Mouse (Mus musculus) megakaryocyte, adult 5-6 weeks (primary cell): ENCODE results near the gene H2afj. TPM values are rescaled to one million over a fixed set of nuclear protein-coding genes. Genes with fewer than 3 reads are reported as not detected.
A peak's percentile ranks its signal among the peaks of the same experiment; 100 is the strongest.

Source experiments
- ATAC-seq: 2 replicates; pipeline ENCODE4 v1.8.0; 2016; ENCODE audit warnings: mild to moderate bottlenecking, inconsistent platforms; ENCODE audit not compliant: poor library complexity, severe bottlenecking
- total RNA-seq, 2 experiments: library from RNA; stranded (forward) in 1 of 2; stranded (reverse) in 1 of 2; fragments of 153-499, 151-499 nt in 1 of 2; fragments of 221-1000, 200-1000 nt in 1 of 2; gene quantifications; 2 replicates each; pipeline versions ENCODE4 v1.2.3 to v1.2.4; 2015 to 2017

H2afj gene
- total RNA-seq, 2 experiments from 2014 or later = 48.4 to 62.1 TPM

DNA sequence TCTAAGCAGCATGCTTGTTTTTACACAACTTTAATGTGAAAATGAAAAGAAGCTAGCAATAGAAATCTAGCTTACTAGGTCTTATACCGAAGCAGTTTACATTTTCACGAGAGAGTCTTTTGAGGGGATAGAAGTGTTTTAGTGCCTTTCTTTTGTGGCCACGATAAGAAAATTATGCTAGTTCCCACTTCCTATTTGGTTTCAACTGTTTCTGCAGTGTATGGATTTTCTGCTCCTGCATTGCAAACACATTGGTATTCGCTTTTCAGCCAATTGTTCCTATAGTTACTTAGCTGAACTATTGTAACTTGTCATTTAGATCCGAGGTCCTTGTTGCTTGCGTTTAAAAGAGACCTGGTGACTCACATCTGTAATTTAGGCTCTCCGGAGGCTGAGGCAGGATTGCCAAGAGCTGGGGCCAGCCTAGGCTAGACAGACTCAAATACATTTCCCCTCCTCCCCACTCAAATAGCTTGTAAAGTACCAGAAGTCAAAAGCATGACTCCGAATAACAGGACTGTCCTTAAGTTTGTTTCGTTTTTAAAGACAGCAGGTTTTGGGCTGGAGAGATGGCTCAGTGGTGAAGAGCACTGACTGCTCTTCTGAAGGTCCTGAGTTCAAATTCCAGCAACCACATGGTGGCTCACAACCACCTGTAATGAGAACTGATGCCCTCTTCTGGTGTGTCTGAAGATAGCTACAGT, 3.2 kb upstream of the H2afj start:
- no peak for ATAC-seq

DNA sequence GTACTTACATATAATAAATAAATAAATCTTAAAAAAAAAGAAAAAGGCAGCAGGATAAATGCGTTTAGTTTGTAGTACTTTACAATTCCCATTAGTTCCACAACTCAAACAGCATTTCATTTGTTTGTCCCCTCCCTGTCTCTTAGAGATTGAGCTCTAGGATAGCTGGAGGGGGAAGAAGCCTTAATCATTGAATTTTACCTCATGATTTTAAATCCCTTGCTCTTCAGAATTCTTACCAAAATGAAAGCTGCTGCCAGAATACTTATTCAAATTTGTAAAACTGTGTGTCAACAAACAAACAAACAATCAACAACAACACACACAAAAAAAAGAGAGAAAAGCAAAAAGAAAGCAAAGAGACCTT, 2.7 kb upstream of the H2afj start:
- no peak for ATAC-seq

DNA sequence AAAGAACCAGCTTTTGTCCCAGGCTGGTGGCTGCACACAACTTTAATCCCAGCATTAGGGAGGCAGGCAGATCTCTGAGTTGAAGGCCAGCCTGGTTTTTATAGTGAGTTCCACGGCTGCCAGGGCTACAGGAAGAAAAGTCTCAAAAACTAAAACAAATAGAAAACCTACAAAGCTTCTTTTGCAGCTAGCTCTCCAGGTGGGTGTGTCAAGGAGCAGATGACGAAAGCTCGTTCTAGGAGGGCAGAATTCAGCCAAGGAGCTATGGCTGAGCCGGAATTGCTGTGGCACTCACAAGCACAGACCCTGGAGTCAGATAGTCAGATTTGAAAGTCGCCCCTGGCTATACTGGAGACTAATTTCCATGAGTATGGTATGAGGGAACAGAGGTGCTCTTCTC, 1.2 kb upstream of the H2afj start:
- ATAC-seq = no peak

DNA sequence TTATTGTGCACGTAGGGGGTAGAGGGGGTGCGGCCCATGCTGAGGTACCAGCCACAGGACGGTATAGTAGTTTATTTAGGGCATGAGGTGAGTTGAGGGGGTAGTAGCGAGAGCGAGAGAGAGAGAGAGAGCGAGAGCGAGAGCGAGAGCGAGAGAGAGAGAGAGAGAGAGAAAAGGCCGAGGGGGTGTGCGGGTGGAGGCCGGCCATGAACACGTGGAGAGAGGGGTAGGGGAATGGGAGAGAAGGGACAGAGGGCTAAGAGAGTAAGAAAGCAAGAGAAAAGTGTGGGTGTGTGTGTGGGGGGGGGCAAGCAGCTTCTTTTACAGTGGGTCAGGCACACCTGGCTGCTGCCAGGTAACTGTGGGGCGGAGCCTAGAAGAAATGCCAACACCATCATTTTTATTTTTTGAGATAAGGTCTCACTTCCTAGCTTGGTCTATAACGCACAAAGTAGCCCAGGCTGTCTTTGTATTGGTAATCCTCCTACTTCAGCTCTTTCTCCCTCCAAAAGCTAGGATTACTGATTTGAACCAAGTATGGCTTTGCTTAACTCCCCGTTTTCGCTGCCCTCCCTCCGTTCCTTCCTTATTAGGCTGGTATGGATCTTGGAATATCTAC, 540 bp upstream of the H2afj start:
- ATAC-seq = no peak; the same call in 1 of the 2 replicates

DNA sequence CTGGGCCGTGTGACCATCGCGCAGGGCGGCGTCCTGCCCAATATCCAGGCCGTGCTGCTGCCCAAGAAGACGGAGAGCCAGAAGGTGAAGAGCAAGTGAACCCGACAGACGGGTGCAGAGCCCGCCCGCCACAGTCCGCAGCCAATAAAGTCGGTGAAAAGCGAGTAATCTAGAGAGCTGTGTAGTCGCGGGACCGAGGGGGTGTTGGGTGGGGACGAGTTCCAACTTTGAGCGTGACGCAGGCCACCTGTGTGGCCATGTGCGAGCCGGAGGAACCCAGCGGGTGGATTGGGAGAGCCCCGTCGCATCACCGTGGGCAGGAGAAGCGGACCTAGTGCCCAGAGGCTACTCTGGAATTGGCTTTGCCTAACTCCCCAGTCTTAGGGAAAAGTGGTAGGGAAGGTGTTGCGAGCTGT, 595 bp downstream of the H2afj start:
- ATAC-seq = peak; percentile 14; the same call in 1 of the 2 replicates

DNA sequence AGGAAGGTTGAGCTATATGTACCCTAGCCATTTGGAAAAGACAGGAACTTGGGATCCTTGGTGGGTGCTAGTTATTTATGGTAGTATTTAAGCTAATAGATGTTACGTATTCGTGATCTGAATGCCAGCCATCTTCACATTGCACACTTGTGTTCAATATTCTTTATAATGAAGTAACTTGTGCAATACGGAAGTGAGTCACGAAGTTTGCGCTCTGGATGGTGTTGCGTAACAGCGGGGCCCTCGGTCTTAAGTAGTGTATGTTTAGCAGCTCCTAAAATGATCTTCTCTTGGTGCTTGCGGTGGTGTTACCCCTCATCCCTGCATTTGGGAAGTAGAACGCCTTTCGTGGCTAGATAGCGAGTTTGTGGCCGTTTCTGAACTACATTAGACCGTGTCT, 1.0 kb downstream of the H2afj start:
- ATAC-seq = peak; percentile 49

DNA sequence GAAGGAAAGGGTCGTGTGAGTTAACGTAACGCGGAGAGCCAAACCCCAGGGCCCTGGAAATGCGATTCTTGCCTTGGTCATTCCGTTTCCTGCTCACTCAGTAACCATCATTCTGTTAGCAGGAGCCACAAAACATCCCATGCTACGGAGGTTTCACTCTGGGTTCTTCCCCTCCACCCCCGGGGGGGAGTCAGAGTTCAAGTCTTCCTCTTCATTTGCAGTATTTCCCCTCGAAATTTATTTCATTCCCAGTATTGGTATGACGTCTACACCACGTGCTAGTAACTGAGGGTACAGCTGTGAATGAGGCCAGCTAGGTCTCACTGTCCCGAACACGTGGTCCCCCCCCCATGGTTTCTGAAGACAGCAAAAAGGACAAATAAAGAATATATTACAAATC, 1.6 kb downstream of the H2afj start:
- ATAC-seq = no peak

DNA sequence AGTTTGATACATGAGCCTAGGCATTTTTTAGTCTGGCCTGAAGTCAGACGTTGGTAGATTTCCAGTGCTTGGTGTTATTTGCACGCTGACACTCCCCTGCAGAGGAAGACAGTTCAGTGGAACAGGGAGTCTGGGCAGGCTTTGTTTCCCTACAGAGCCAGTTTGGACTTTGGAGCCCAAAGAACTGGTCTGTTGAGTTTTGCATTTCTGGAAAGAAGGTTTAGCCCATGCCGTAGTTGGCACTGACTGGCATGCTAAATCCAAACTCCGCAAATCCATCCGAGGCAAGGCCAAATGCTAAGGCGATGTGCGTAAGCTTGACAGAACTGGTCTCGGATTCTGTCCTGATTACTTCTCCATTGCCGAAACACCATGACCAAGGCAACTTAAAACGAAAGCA, 3.2 kb downstream of the H2afj start:
- ATAC-seq = no peak

DNA sequence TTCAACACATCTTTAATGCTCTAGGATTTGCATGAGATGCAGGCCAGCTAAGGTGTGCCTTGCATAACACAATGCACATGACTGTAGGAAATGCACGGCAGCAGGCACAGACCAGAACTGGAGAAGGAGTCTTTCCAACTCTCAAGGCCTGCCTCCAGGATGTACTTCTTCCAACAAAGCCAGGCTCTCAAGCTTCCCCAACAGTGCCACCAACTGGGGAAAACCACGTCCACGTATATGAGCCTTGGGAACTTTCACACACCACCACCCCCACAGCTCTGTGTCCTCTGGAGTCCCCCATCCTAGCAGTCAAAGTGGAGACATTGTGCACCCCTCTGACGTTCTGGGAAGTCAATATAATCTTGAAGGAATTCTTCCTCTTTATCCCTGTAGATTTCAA, 5.1 kb downstream of the H2afj start:
- ATAC-seq = no peak

DNA sequence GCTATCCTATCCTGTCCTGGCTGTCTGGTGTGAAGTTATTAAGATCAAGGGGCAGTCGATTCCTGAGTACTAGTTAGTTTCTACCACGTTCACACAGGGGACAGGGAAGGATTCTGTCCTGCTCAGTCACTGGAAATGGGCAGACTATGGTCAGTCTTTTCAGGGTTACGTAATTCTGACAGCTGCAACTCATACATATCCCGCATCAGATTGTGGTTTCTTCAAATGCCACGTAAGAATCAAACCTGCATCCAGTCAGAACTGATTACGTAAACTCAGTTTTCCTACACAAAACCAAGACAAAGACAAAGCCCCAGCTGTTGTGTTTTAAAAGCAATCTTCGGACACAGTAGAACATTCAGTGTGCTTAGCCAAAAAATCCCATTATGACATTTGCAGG, 7.3 kb downstream of the H2afj start:
- ATAC-seq = no peak

DNA sequence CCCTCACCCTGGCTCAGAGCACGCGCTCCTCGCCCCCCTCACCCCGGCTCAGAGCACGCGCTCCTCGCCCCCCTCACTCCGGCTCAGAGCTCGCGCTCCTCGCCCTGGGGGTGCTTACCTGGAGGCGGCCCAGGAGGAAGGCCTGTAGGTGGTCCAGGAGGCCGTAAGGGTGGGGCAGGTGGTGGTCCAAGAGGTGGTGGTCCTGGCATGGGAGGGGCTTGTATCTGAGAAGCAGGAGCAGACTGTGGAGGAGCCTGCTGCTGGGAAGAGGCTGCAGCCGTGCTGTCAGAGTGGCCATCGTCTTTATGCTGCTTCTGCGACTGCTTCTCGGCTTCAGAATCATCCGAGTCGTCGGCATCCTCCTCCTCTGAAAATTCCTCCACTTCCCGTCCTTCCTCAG, 8.8 kb downstream of the H2afj start:
- ATAC-seq = no peak

DNA sequence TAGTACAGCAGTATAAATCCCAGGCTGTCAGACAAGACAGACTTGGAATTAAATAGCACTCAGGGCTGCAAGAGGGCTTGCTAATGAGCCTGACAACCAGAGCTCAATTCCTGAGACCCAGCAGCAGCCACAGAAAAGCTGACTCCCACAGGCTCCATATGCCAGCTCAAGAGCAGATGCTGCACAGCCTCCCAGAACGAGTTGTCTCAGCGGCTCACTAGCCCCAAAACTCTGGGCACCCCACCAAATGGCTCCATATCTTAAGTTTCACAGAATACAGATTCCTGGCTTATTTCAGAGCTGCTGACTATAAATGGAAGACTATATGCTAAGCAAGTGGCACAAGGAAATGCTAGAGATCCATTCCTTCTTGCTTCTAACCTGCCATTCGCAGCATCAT, 9.5 kb downstream of the H2afj start:
- no peak for ATAC-seq

DNA sequence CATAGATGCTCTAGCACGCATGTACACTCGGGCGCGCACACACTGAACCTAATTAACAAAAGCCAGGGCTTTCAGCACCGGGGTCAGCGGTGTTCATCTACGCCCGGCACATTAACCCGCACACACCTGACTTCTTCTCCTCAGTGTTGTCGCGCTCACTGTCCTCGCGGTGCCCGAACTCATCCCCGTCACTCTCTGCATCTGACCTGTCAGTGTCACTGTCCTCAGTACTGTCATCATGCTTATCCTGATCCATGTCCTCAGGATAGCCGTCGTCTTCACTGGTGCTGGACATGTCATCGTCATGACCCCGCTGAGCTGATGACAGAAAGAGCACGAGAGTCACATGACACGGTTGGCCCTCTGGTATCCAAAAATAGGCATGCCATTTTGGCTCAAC, 12.3 kb downstream of the H2afj start:
- ATAC-seq = no peak

DNA sequence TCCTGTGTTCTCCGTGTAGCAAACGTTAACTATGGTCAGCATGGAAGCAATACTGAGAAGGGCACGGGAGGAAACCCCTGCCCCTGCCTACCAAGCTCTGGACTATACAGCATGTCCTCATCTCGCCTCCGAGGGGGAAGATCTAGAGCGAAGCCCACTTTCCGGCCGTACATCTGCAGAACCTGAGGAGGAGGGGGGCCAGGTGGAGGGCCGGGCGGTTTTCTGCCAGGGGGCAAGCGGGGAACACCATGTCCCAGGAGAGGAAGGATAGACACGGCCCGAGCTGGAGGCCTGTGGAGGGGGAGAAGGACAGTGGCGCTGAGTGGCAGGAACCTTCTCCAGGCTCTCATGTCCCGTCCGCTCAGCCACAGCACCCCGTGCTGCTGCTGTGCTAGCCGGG, 13.0 kb downstream of the H2afj start:
- ATAC-seq = no peak

DNA sequence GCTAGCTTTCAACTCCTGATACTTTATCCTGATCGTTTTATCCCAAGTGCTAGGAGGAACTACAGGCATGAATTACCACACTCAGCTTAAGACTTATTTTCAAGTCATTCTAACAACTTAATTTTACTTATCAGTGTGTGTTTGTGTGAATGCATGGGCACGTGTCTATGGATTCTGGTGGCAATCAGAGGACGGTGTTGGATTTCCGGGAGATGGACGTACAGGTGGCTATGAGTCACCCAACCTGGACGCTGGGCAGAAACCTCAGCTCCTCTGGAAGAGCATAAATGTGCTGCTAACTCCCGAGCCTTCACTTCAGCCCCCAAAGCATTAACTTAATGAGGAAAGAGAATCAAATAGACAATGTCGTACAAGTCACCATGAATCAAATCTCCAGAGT, 16.9 kb downstream of the H2afj start:
- no peak for ATAC-seq

DNA sequence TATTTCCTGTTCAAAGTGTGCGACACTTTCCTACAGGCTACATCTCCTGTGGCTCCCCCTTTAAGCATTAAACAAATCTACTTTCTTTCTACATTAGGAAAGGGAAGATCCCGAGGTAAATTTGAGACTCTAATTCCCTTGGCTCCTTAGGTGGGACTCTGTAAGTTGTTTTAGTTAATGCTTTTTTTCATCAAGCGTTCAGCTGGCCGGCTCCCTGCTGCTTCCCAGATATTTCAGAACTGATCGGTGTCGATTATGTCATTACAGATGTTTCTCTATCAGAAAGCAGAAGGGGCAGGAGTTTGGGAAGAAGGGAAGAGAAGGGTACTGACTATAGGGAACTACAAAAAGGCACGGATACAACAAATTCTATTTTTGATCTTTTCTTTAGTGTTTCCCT, 19.1 kb downstream of the H2afj start:
- no peak for ATAC-seq

DNA sequence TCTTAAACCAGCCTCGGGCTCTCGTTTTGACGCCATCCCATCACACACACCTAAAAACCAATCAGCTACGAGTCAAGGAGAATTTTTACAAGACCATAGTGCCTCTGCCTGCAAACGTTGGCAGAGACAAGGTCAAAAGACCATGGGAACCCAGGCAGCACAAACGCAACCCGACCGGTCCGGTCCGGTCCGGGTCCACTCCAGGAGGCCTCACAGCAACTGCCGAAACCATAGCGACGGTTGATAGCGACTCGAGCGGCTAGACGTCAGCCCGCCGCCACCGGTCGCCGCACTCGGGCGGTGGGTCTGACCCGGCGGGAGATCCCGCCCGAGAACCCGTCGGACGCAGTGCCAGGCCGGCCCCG, 19.5 kb downstream of the H2afj start, which contains the start of gene BC049715:
TSS of gene BC049715 (plus strand) at position 111 of the 365 bp plus-strand sequence.
- no peak; the same call in 1 of the 2 replicates for ATAC-seq

DNA sequence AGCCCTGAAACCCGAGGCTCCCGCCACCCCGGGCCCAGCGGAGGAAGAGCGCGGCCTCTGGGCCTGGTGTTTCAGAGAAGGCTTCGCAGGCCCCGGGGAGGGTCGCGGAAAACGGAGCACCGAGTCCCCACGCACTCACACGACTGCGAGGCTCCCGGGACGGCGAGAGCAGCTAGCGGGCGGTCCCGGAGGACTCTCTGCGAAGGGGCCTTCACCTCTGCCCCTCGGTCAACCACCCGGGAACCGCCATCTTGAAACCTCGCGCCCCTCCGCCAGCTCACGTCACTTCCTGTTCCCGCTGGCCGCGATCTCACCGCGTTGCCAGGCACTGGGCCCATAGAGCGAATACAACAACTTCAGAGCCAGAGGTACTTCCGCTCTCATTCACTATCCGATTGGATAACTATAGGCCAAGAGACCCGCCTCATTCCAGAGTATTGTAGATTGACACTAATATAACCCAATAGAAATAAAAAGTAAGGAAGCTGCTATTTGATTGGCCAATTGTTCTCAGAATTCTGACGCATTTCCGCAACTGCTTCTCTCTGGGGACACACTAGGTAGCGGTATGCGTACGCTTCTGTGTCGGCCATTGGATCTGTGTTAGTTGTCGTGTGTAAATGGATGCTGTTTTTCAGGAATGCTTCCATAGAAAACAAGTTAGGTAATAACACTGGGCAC, 20.0 kb downstream of the H2afj start, which contains the start of gene Wbp11:
TSS of gene Wbp11 (minus strand) at position 353 of the 681 bp plus-strand sequence.
- ATAC-seq = peak; percentile 94

DNA sequence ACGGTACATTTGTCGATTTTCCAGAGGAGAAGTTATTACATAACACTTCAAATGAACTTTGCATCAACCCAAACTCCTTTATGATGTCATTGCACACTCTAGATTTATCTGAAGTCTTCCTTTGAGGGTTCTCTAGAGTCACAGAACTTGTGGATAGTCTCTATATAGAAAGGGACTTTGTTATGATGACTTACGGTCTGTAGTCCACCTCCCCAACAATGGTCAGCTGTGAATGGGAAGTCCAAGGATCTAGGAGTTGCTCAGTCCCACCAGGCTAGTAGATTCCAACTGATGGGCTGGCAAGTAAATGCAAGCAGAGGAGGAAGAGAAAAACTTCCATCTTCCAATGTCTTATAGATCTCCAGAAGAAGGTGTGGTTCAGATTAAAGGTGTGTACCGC, 20.6 kb downstream of the H2afj start:
- no peak for ATAC-seq

DNA sequence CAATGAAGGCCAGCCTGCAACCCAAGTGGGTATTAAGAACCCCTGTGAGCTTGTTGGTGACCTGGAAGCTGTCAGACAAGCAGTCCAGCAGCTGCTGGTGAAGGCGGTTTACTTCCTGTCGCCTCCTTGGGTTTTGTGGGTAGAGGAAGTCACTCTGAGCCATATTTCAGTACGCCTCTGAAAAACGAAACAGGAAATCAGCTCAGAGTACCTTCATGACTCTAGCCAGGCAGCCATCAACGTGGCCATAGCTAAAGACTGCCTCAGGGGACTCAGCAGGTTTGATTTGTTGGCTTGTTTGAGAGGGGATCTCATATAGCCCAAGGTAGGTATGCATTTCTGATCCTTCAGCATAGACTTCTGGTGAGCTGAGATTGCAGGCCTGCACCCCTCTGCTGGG, 23.7 kb downstream of the H2afj start:
- peak; percentile 41 for ATAC-seq

DNA sequence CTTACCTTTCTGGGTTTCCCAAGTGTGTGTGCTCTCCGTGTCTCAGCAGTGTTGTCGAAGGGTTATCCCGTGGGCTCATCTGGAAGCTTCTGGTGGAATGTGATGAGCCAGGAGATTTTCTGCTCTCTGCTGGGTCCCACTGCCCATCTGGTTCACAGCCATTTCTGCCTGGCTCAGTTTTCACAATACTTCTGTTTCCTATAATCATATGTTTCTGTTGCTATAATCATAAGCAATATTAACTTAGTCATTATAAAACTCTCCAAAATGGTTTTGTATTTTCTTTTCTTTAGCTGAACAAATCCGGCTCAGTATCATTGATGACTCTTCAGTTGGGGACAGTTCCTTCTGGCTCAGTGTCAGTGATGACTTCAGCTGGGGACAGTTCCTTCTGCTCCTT, 27.3 kb downstream of the H2afj start, which contains the start of gene Smco3:
TSS of gene Smco3 (minus strand) at position 101 of the 400 bp plus-strand sequence.
- no peak for ATAC-seq

DNA sequence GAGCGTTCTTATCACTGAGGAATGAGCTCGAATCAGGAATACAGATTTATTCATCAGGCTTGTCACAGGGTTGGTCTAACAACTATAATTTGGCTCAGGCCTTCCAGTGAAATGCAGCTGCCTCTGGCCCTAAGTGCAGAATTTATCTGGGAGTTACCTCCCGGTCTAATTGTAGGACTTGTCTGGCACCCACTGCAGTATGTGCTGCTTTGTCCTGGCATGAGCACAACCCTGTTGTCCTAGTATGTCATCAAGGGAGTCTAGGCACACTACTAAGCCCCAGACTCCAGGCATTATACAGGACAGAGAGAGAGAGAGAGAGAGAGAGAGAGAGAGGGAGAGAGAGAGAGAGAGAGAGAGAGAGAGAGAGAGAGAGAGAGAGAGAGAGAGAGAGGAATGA, 29.3 kb downstream of the H2afj start:
- no peak for ATAC-seq
